Mouse (Mus musculus): ENCODE results near the gene Vmo1.
"Not testable (repeated sequence)": the region's sequence is repeated elsewhere in the genome, so short reads cannot be mapped to it uniquely, and the experiment has no call there.

Gene Vmo1

GRCm38 (mm10) chr11:70514288-70514687 is at the start of gene Vmo1:
Vmo1 (minus strand) TSS chr11:70514616.
- DNase-seq (ENCODE audit: low spot score) = no peak

- peak; percentile 69 for DNase-seq (ENCODE audit: low spot score)
These were observed 49.3 kb upstream of the Vmo1 start for GRCm38 (mm10) chr11:70563470-70564275.

GRCm38 (mm10) chr11:70562995-70563469 is 48.6 kb upstream of the Vmo1 start:
- no peak for DNase-seq (ENCODE audit: low spot score)

- peak; percentile 89 for DNase-seq (ENCODE audit: low spot score)
These were observed 48.0 kb upstream of the Vmo1 start, which contains the start of gene Mink1 for GRCm38 (mm10) chr11:70562287-70562994. Mink1 (plus strand) TSS chr11:70562881.

GRCm38 (mm10) chr11:70561937-70562286 is 47.5 kb upstream of the Vmo1 start:
- no peak for DNase-seq (ENCODE audit: low spot score)

- DNase-seq (ENCODE audit: low spot score) = no peak
These were observed 43.1 kb upstream of the Vmo1 start for GRCm38 (mm10) chr11:70557545-70557944.

GRCm38 (mm10) chr11:70553940-70554339 is 39.5 kb upstream of the Vmo1 start:
- DNase-seq (ENCODE audit: low spot score) = no peak

- no peak for DNase-seq (ENCODE audit: low spot score)
These were observed 37.1 kb upstream of the Vmo1 start for GRCm38 (mm10) chr11:70551526-70551925.

GRCm38 (mm10) chr11:70544496-70544895 is 30.1 kb upstream of the Vmo1 start:
- DNase-seq (ENCODE audit: low spot score) = no peak

GRCm38 (mm10) chr11:70541415-70541814 is 27.0 kb upstream of the Vmo1 start:
- no peak for DNase-seq (ENCODE audit: low spot score)

GRCm38 (mm10) chr11:70540928-70541327 is 26.5 kb upstream of the Vmo1 start:
- no peak for DNase-seq (ENCODE audit: low spot score)

GRCm38 (mm10) chr11:70539877-70540587 is 25.6 kb upstream of the Vmo1 start, which contains the start of gene Pld2:
Pld2 (plus strand) TSS chr11:70540064.
- peak; percentile 92 for DNase-seq (ENCODE audit: low spot score)

GRCm38 (mm10) chr11:70539423-70539822 is 25.0 kb upstream of the Vmo1 start:
- no peak for DNase-seq (ENCODE audit: low spot score)

- DNase-seq (ENCODE audit: low spot score) = no peak
These were observed 18.4 kb upstream of the Vmo1 start, which contains the start of gene Gm40193 for GRCm38 (mm10) chr11:70532839-70533238. Gm40193 (minus strand) TSS chr11:70532939.

- DNase-seq (ENCODE audit: low spot score) = not testable (repeated sequence)
These were observed 16.6 kb upstream of the Vmo1 start for GRCm38 (mm10) chr11:70531065-70531464.

GRCm38 (mm10) chr11:70528610-70529009 is 14.2 kb upstream of the Vmo1 start:
- DNase-seq (ENCODE audit: low spot score) = no peak

- no peak for DNase-seq (ENCODE audit: low spot score)
These were observed 11.8 kb upstream of the Vmo1 start for GRCm38 (mm10) chr11:70526211-70526610.

GRCm38 (mm10) chr11:70525726-70526125 is 11.3 kb upstream of the Vmo1 start:
- DNase-seq (ENCODE audit: low spot score) = no peak

GRCm38 (mm10) chr11:70525184-70525678 is 10.8 kb upstream of the Vmo1 start, which contains the start of gene Psmb6:
Psmb6 (plus strand) TSS chr11:70525367.
- DNase-seq (ENCODE audit: low spot score) = peak; percentile 97

GRCm38 (mm10) chr11:70524782-70525181 is 10.4 kb upstream of the Vmo1 start:
- no peak for DNase-seq (ENCODE audit: low spot score)

GRCm38 (mm10) chr11:70523306-70523989 is 9.0 kb upstream of the Vmo1 start:
- not testable (repeated sequence) for DNase-seq (ENCODE audit: low spot score)

Measured in lung, postnatal 25 days (tissue).